Mouse (Mus musculus) A20 (cell line): ENCODE measurements around the gene Ddx19b.
"Not testable (repeated sequence)": the region's sequence is repeated elsewhere in the genome, so short reads cannot be mapped to it uniquely, and the experiment has no call there.

Source experiments
- DNase-seq: peaks from one replicate; pipeline ENCODE4 v3.0.0-alpha.2; 2011; ENCODE audit warnings: low read depth, low spot score

The Ddx19b gene

GRCm38 (mm10) chr8:111031572-111031971 lies at the start of gene Ddx19b:
Gene Ddx19b, minus strand, starts transcription at chr8:111031751.
- DNase-seq, result no peak

- DNase-seq, result no peak
Observed at GRCm38 (mm10) chr8:111079861-111080271, 48.3 kb upstream of the Ddx19b start.

DNA sequence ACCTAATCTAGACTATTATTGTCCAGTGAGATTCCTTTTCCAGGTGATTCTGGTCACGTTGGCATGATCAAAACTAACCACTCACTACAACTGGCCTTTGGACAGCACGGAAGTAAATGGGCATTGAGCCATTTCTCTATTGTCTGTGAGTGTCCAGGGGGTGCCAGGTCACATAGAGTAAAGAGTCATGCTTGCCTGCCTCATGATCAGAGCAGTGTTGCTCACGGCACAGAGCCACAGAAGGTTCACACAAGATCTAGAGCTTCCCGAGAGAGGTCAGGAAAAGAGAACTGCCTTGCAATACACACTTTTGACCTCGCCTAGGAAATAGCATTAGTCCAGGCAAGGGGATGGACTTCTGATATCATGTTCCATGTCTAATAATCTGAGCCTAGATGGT lies 47.9 kb upstream of the Ddx19b start:
- no peak for DNase-seq

DNA sequence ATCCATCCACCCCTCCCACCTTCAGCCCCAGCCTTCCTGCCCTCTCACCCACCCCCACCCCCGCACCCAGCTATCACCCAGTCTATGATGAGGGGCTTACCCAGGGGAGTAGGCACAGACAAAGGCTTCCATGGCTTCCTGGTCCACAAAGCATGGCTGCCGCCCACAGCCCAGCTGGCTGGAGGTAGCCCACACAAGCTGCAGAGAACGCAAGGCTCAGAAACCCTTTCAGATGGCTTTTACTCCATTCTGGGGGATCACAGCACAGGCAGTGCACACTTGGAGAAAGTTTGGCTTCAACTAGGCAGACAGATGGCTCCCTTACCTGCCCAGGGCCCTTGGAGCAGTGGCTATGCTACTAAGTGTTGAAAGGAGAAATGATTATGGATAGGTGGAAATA lies 44.4 kb upstream of the Ddx19b start:
- DNase-seq, result no peak

DNA sequence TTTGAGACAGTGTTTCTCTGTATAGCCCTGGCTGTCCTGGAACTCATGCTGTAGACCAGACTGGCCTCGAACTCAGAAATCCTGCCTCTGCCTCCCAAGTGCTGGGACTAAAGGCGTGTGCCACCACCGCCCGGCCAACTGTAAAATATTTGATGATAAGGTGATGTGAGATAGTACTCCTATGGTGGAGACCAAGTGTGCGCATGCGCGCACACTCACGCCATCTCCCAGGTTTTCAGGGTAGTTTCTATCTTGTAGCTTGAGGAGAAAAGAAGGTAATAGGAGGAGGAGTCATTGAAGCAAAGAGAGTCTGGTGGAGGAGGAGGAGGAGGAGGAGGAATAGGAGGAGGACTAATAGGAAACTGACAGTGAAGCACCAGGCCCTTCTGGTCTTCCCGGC lies 37.1 kb upstream of the Ddx19b start:
- not testable (repeated sequence) for DNase-seq

GRCm38 (mm10) chr8:111067439-111067838 lies 35.9 kb upstream of the Ddx19b start:
- DNase-seq, result no peak

- no peak for DNase-seq
Observed at GRCm38 (mm10) chr8:111066308-111066707, 34.8 kb upstream of the Ddx19b start.

DNA sequence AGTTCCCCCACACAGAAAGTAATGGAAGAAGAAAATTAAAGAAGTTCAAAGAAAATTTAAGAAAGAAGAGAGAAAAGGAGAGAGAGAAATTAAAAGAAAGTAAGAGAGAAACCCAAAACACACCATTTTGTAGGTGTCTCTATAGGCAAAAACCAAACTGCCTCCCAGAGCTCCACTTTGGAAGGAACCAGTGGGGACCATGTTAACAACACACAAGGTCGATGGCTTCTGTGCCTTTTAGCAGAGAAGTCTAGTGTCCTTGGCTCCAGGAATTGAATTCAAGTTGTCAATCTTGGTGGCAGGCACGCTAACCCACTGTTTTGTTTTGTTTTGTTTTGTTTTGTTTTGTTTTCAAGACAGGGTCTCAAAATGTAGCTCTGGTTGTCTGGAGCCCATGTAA lies 31.3 kb upstream of the Ddx19b start:
- DNase-seq, result peak; percentile 36

GRCm38 (mm10) chr8:111062072-111062757 lies 30.7 kb upstream of the Ddx19b start:
- peak; percentile 84 for DNase-seq

DNA sequence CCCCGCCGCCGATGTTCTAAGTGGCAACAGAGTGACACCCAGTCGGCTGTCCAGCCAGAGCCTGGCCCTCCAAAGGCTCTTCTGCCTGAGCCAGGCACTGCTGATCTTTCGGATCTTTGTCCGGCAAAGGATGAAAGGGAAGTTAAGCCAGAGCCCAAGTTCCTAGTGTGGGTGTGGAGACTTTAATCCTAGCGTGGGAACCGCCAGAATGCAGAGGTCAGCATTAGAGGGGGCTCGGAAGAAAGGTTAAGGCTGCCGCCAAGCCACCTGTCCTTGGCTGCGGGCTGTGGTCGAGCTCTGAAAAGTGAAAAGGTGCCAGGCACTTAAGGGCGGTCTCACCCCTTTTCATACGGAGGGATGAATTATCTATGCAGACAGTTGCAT lies 30.1 kb upstream of the Ddx19b start:
- no peak for DNase-seq

GRCm38 (mm10) chr8:111058946-111059572 lies 27.5 kb upstream of the Ddx19b start:
- DNase-seq, result no peak

- peak; percentile 87 for DNase-seq
Observed at GRCm38 (mm10) chr8:111056691-111057293, 25.2 kb upstream of the Ddx19b start.

- DNase-seq, result peak; percentile 97
Observed at GRCm38 (mm10) chr8:111056158-111056663, 24.7 kb upstream of the Ddx19b start, which contains the start of gene Exosc6. Gene Exosc6, plus strand, starts transcription at chr8:111056339.

GRCm38 (mm10) chr8:111055661-111056060 lies 24.1 kb upstream of the Ddx19b start:
- DNase-seq, result no peak

- no peak for DNase-seq
Observed at GRCm38 (mm10) chr8:111055031-111055634, 23.6 kb upstream of the Ddx19b start.

DNA sequence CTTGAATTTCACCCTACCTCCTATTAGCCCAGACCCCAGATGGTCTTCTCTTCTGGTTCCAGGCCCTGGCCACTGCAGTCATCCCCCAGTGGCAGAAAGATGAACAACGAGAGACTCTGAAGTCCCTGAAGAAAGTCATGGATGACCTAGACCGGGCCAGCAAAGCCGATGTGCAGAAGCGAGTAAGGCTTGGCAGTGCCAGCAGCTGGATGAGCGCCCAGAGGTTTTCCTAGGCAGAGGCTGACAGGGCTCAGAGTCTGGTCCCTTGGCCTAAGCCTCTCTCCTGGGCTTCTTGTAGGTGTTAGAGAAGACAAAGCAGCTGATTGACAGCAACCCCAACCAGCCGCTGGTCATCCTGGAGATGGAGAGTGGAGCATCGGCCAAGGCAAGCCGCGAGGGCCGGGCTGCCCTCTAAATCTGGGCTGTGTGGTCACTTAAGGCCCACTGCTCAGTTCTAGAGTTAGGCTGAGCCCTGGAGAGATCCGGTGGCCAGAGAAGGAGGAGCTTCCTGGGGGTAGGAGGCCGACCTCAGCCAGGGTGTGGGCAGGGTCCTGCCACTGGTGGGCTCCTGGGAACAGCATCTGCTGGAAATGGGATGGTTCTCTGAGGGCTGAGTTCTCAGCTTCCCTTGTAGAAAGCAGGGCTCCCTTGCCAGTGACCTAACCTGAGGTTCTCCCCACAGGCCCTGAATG lies 22.4 kb upstream of the Ddx19b start:
- no peak for DNase-seq

- DNase-seq, result no peak
Observed at GRCm38 (mm10) chr8:111049106-111049505, 17.6 kb upstream of the Ddx19b start.

- no peak for DNase-seq
Observed at GRCm38 (mm10) chr8:111048694-111049093, 17.1 kb upstream of the Ddx19b start.

GRCm38 (mm10) chr8:111044003-111044734 lies 12.6 kb upstream of the Ddx19b start:
- DNase-seq, result no peak

- no peak for DNase-seq
Observed at GRCm38 (mm10) chr8:111042546-111042945, 11.0 kb upstream of the Ddx19b start.

- DNase-seq, result no peak
Observed at GRCm38 (mm10) chr8:111036591-111036990, 5.0 kb upstream of the Ddx19b start.
